Mouse (Mus musculus): Measurements from ENCODE around the gene Mgp.

GRCm38 (mm10) chr6:136881678-136882077 lies 6.1 kb upstream of the Mgp start:
- TF ChIP-seq GATA1 (IDR thresholded peaks at IDR 0.05; ENCODE audit: borderline replicate concordance, low read length) = no peak
- no peak for TF ChIP-seq FLI1 (IDR thresholded peaks at IDR 0.05; ENCODE audit: low read length)
